Mouse (Mus musculus) heart, embryonic 14.5 days (tissue): Measurements from ENCODE around the gene Nos1ap. TPM values are rescaled to one million over a fixed set of nuclear protein-coding genes. Genes with fewer than 3 reads are reported as not detected.

Experiments used
- ATAC-seq: fragments of 200-750 bp; cut with Nextera tagmentation; 2 replicates; pipeline ENCODE4 v1.8.0; 2017; ENCODE audit warnings: low read depth, moderate TSS enrichment; ENCODE audit not compliant: insufficient number of reproducible peaks, insufficient read depth, low FRiP score
- H3K27ac ChIP-seq, 2 experiments: fragments of 200-500 bp in 1 of 2; fragments of 300-500 bp in 1 of 2; sonication (generic) in 1 of 2; replicated peaks in 1 of 2; 2 replicates each; pipeline ENCODE4 v1.5.1; 2012 to 2014; ENCODE audit warnings: low read depth in 2 of 2, low read length in 2 of 2, control low read depth in 1 of 2, mild to moderate bottlenecking in 1 of 2, mixed read lengths in 1 of 2; ENCODE audit not compliant: control insufficient read depth in 1 of 2, insufficient read depth in 1 of 2
- H3K27me3 ChIP-seq: fragments of 300-500 bp; sonication (generic); 2 replicates; pipeline ENCODE4 v1.6.1; 2014; ENCODE audit warnings: mild to moderate bottlenecking, low read length, control low read depth; ENCODE audit not compliant: control insufficient read depth, insufficient read depth
- H3K36me3 ChIP-seq: fragments of 300-500 bp; sonication (generic); 2 replicates; pipeline ENCODE4 v1.6.1; 2014; ENCODE audit warnings: mild to moderate bottlenecking, control low read depth, low read length, mixed read lengths; ENCODE audit not compliant: control insufficient read depth, insufficient read depth
- H3K4me1 ChIP-seq, 2 experiments: fragments of 200-500 bp in 1 of 2; fragments of 300-500 bp in 1 of 2; sonication (generic) in 1 of 2; 2 replicates each; pipeline ENCODE4 v1.6.1; 2012 to 2014; ENCODE audit warnings: low read length in 2 of 2, control low read depth in 1 of 2, mixed read lengths in 1 of 2; ENCODE audit not compliant: control insufficient read depth in 2 of 2, insufficient read depth in 2 of 2
- H3K4me2 ChIP-seq: fragments of 300-500 bp; sonication (generic); 2 replicates; pipeline ENCODE4 v1.6.1; 2014; ENCODE audit warnings: mild to moderate bottlenecking, low read length
- H3K4me3 ChIP-seq, 2 experiments: fragments of 200-500 bp in 1 of 2; fragments of 300-500 bp in 1 of 2; sonication (generic) in 1 of 2; 2 replicates each; pipeline ENCODE4 v1.5.1; 2012 to 2014; ENCODE audit warnings: low read length in 2 of 2, mild to moderate bottlenecking in 2 of 2, control low read depth in 1 of 2, low read depth in 1 of 2, moderate library complexity in 1 of 2; ENCODE audit not compliant: control insufficient read depth in 1 of 2, insufficient read depth in 1 of 2
- H3K9ac ChIP-seq: fragments of 300-500 bp; sonication (generic); 2 replicates; pipeline ENCODE4 v1.6.1; 2014; ENCODE audit warnings: mild to moderate bottlenecking, low read length
- H3K9me3 ChIP-seq: fragments of 300-500 bp; sonication (generic); 2 replicates; pipeline ENCODE4 v1.6.1; 2016; ENCODE audit warnings: low read length, control low read depth; ENCODE audit not compliant: control insufficient read depth
- WGBS: fragments of 180-500 bp; shearing (Covaris S2); extraction: QIAGEN DNeasy Blood & Tissue Kit; methylation state at CpG from one replicate; pipeline ENCODE4 v1.1.7; 2014; 5-methylcytosine and 5-hydroxymethylcytosine counted together
- polyA plus RNA-seq: library from polyadenylated mRNA; unstranded; fragments of >200 nt; fragmentation: Nextera tagmentation; extraction: Ambion mirVana; gene quantifications from 2 replicates; pipeline ENCODE4 v1.2.1, GENCODE M21; 2014

Gene Nos1ap
- polyA plus RNA-seq, 1 experiment from 2014 or later: 18.3 TPM

GRCm38 (mm10) chr1:170588353-170588752 lies 1.3 kb downstream of the Nos1ap start:
- no peak for ATAC-seq
- Histone ChIP-seq H3K27me3 (no peaks in the 10 kb centered on the region), H3K4me1 (peaks cover 2 to 21% of the 10 kb centered on the region in 2 experiments; a peak in 3 of 4 replicates), H3K36me3 (peaks cover 12% of the 10 kb centered on the region), H3K27ac (no peak overlapping the region), H3K4me3 (peak overlapping the region; percentile 77 to 79), H3K9me3 (peaks cover 9% of the 10 kb centered on the region), H3K9ac (peak overlapping the region; percentile 95), H3K4me2 (peak overlapping the region; percentile 93)
- 16% methylated on average over 6 of the region's 6 CpGs for WGBS

- H3K4me2 ChIP-seq: peak overlapping the region; percentile 93
- H3K9me3 ChIP-seq: peaks cover 9% of the 10 kb centered on the region
- WGBS: 65% methylated on average over 6 of the region's 6 CpGs
- H3K4me3 ChIP-seq: no peak overlapping the region
- no peak overlapping the region for H3K9ac ChIP-seq
- ATAC-seq: no peak
- peaks cover 12% of the 10 kb centered on the region for H3K36me3 ChIP-seq
- H3K27ac ChIP-seq: no peak overlapping the region
- no peaks in the 10 kb centered on the region for H3K27me3 ChIP-seq
- peaks cover 6 to 26% of the 10 kb centered on the region in 2 experiments; a peak in 3 of 4 replicates for H3K4me1 ChIP-seq
These were observed 2.9 kb downstream of the Nos1ap start for GRCm38 (mm10) chr1:170586715-170587114.

- Histone ChIP-seq H3K27me3 (no peaks in the 10 kb centered on the region), H3K9ac (no peak overlapping the region), H3K4me2 (no peak overlapping the region), H3K4me1 (peaks cover 16 to 42% of the 10 kb centered on the region in 2 experiments; a peak in 3 of 4 replicates), H3K4me3 (no peak overlapping the region), H3K36me3 (peaks cover 15% of the 10 kb centered on the region), H3K27ac (no peak overlapping the region), H3K9me3 (peaks cover 9% of the 10 kb centered on the region)
- ATAC-seq: no peak
- WGBS: 95% methylated on average over 2 of the region's 2 CpGs
These were observed 5.7 kb downstream of the Nos1ap start for GRCm38 (mm10) chr1:170583925-170584324.

GRCm38 (mm10) chr1:170582341-170582740 lies 7.3 kb downstream of the Nos1ap start:
- Histone ChIP-seq H3K27ac (no peak overlapping the region), H3K9me3 (peaks cover 9% of the 10 kb centered on the region), H3K9ac (no peak overlapping the region), H3K27me3 (no peaks in the 10 kb centered on the region), H3K4me3 (no peak overlapping the region), H3K36me3 (peaks cover 15% of the 10 kb centered on the region), H3K4me1 (peaks cover 13 to 33% of the 10 kb centered on the region in 2 experiments; a peak in 3 of 4 replicates), H3K4me2 (no peak overlapping the region)
- 85% methylated on average over 5 of the region's 5 CpGs for WGBS
- no peak for ATAC-seq

- peaks cover 13% of the 10 kb centered on the region for H3K36me3 ChIP-seq
- peak overlapping the region; percentile 2 for H3K4me2 ChIP-seq
- no peak for ATAC-seq
- no peak overlapping the region for H3K9ac ChIP-seq
- no peaks in the 10 kb centered on the region for H3K27me3 ChIP-seq
- peaks cover 17 to 33% of the 10 kb centered on the region in 2 experiments; a peak in 3 of 4 replicates for H3K4me1 ChIP-seq
- peaks cover 6% of the 10 kb centered on the region for H3K9me3 ChIP-seq
- no peak overlapping the region for H3K4me3 ChIP-seq
- 36% methylated on average over 13 of the region's 13 CpGs for WGBS
- peak overlapping the region in 1 of 2 experiments; percentile 63; a peak in 1 of 4 replicates for H3K27ac ChIP-seq
These were observed 9.1 kb downstream of the Nos1ap start for GRCm38 (mm10) chr1:170580485-170581110.

- H3K36me3 ChIP-seq: peaks cover 3% of the 10 kb centered on the region; the same call in 1 of the 2 replicates
- H3K4me3 ChIP-seq: no peak overlapping the region
- no peak overlapping the region for H3K9ac ChIP-seq
- WGBS: 95% methylated on average over 5 of the region's 5 CpGs
- H3K4me2 ChIP-seq: no peak overlapping the region
- H3K9me3 ChIP-seq: no peaks in the 10 kb centered on the region
- H3K27me3 ChIP-seq: no peaks in the 10 kb centered on the region
- no peak overlapping the region for H3K27ac ChIP-seq
- H3K4me1 ChIP-seq: peaks cover 19 to 38% of the 10 kb centered on the region in 2 experiments; a peak in 3 of 4 replicates
- ATAC-seq: no peak
These were observed 10.2 kb downstream of the Nos1ap start for GRCm38 (mm10) chr1:170579476-170579875.

- no peak overlapping the region for H3K4me2 ChIP-seq
- no peak overlapping the region for H3K4me3 ChIP-seq
- 95% methylated on average over 4 of the region's 4 CpGs for WGBS
- peaks cover 19 to 38% of the 10 kb centered on the region in 2 experiments; a peak in 3 of 4 replicates for H3K4me1 ChIP-seq
- no peaks in the 10 kb centered on the region for H3K27me3 ChIP-seq
- H3K36me3 ChIP-seq: peaks cover 3% of the 10 kb centered on the region; the same call in 1 of the 2 replicates
- H3K9me3 ChIP-seq: no peaks in the 10 kb centered on the region
- no peak overlapping the region for H3K27ac ChIP-seq
- H3K9ac ChIP-seq: no peak overlapping the region
- ATAC-seq: no peak
These were observed 10.6 kb downstream of the Nos1ap start for GRCm38 (mm10) chr1:170579063-170579462.
